Mouse (Mus musculus) bone marrow, adult 2 months (tissue): ENCODE measurements around the gene Tbx2. TPM values are rescaled to one million over a fixed set of nuclear protein-coding genes. Genes with fewer than 3 reads are reported as not detected.
A peak's percentile ranks its signal among the peaks of the same experiment; 100 is the strongest.

ENCODE experiments used
- H3K27ac ChIP-seq: fragments of 200-500 bp; 2 replicates; pipeline ENCODE4 v1.5.1; 2012; ENCODE audit warnings: low read depth, mild to moderate bottlenecking, control low read depth, inconsistent platforms, low read length; ENCODE audit not compliant: control insufficient read depth, poor library complexity, insufficient read depth
- H3K4me1 ChIP-seq: fragments of 200-500 bp; 2 replicates; pipeline ENCODE4 v1.6.1; 2011; ENCODE audit warnings: low read length; ENCODE audit not compliant: control insufficient read depth, insufficient read depth
- H3K4me3 ChIP-seq: fragments of 200-500 bp; replicated peaks from 2 replicates; pipeline ENCODE3; 2011; ENCODE audit warnings: mild to moderate bottlenecking, low read depth, low read length, control low read depth; ENCODE audit not compliant: control insufficient read depth
- CTCF ChIP-seq: fragments of 200-500 bp; IDR thresholded peaks from 2 replicates; pipeline ENCODE4 v1.5.1; 2011; ENCODE audit warnings: low read length, control low read depth; ENCODE audit not compliant: control insufficient read depth, insufficient read depth
- POLR2A ChIP-seq: fragments of 200-500 bp; IDR thresholded peaks from 2 replicates; pipeline ENCODE4 v1.6.1; 2011; ENCODE audit warnings: low read depth, mild to moderate bottlenecking, control low read depth, low read length, borderline replicate concordance; ENCODE audit not compliant: control insufficient read depth
- WGBS: fragments of 180-500 bp; shearing (Covaris S2); methylation state at CpG from one replicate; pipeline ENCODE4 v1.1.7; 2018; 5-methylcytosine and 5-hydroxymethylcytosine counted together
- polyA plus RNA-seq: library from polyadenylated mRNA; stranded (reverse); fragments of >200 nt; gene quantifications from 2 replicates; pipeline ENCODE4 v1.2.4, GENCODE M21; 2011; ENCODE audit warnings: low replicate concordance; ENCODE audit not compliant: missing spikeins, insufficient read depth, insufficient read length

Gene Tbx2
- polyA plus RNA-seq, 1 experiment = 1.6 TPM

DNA sequence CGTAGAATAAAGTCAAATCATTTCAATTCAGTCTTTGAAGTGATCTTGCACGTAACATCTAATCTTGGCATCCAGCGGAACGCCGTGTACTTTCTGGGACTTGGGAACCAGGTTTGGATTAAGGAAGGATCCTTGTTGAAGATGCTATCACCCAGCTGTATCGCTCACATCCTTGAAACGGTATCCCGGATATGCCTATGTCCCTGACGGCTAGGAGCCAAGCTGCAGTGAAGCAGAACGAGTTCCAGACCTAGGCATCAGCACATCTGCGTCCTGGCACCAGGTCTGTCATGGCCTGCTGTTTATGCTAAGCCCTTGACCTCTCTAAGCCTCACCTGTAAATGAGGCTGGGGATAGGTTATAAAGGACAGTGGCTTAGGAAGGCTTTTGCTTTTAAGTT, 32.0 kb upstream of the Tbx2 start:
- 94% methylated on average over 11 of the region's 11 CpGs for WGBS
- H3K4me1 ChIP-seq = no peaks in the 10 kb centered on the region; the same call in 1 of the 2 replicates

DNA sequence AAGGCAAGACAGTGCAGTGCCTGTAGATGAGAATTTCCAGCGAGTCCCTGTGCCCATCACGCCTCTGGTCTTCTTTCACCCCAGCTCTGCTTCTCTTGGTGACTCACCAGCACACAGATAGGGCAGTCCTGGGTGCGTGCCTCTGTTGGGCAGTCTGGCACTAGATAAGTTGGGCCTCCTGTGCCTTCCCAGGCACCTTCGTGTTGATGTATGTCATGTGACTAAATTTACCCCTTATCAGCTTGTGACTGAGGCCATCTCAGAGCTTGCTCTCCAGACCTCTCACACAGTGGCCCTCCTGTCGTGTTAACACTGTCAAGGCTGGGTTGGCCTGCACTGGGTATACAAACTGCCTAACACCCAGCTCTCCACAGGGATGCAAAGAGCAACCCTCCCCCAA, 28.3 kb upstream of the Tbx2 start:
- WGBS = 59% methylated on average over 5 of the region's 5 CpGs
- no peak overlapping the region for H3K4me3 ChIP-seq
- TF ChIP-seq CTCF (no peak), POLR2A (no peak)
- peak overlapping the region; percentile 60 for H3K27ac ChIP-seq
- H3K4me1 ChIP-seq = no peaks in the 10 kb centered on the region; the same call in 1 of the 2 replicates

More for the DNA sequence above, 32.0 kb upstream of the Tbx2 start:
- TF ChIP-seq CTCF (no peak), POLR2A (no peak)
- Histone ChIP-seq H3K4me3 (no peak overlapping the region), H3K27ac (no peak overlapping the region)

DNA sequence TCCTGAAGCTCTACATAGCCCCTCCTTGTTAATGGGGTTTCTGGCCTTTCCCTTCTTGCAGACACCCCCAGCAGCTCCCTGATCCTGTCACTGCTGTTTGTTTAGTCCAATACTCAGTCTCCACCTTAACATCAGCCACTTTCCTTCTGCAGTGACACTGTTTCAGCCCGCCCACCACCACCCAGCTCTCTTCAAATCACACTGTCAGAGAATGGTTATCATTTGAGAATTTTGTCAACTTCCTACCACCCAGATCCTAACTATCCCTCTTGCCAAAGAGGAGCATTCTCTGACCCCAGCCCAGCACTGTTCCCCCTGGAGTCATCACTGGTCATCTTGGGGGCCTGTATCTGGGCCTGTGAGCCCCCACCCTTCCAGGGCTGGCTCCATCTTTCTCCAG, 26.6 kb upstream of the Tbx2 start:
- no peak overlapping the region for H3K27ac ChIP-seq
- TF ChIP-seq POLR2A (no peak), CTCF (no peak)
- WGBS = 56% methylated on average over 1 of the region's 1 CpGs
- H3K4me3 ChIP-seq = no peak overlapping the region
- peaks cover 1% of the 10 kb centered on the region; the same call in 1 of the 2 replicates for H3K4me1 ChIP-seq

DNA sequence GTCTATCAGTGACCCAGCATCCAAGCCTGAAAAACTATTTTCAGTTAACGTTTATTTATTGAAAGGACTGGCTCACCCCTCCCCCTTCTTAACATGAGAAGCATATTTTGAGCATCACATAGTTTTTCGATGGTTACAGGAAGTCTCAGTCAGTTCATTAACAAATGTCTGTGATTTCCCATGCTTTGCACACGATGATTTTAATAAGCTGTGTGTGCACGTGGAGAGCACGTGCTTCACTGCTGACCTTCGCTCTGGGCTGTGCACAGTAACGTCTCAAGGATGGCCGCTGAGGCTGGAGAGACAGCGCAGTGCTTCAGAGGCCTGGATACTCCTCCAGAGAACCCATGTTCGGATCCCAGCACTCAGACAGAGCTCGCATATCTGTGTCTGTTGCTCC, 25.0 kb upstream of the Tbx2 start:
- Histone ChIP-seq H3K4me3 (no peak overlapping the region), H3K27ac (no peak overlapping the region), H3K4me1 (peaks cover 7% of the 10 kb centered on the region)
- TF ChIP-seq POLR2A (no peak), CTCF (no peak)
- 81% methylated on average over 11 of the region's 11 CpGs for WGBS

DNA sequence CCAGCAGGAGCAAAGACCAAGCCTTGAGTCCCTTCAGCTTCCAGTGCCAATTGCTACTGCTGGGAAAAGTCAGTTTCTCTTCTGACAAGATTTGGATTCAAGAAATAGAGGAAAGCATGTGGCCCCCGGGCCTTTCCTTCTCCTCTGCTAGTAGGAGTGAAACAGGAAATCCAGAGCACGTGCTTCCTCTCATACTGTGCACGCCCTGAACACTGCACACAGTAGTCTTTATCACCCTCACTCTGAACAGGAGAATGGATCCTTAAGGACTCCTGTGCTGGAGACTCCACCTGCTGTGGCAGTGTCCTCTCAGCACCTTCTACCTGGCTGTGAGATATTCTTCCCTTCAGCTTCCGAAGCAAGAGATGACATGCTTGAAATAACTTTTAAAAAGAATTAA, 21.1 kb upstream of the Tbx2 start:
- no peak overlapping the region for H3K4me3 ChIP-seq
- no peak for TF ChIP-seq POLR2A
- no peak for TF ChIP-seq CTCF
- WGBS = 23% methylated on average over 4 of the region's 4 CpGs
- H3K27ac ChIP-seq = 0 out of 2 replicates have a peak overlapping the region, but pooled peaks have one; percentile 7
- H3K4me1 ChIP-seq = peaks cover 7% of the 10 kb centered on the region

DNA sequence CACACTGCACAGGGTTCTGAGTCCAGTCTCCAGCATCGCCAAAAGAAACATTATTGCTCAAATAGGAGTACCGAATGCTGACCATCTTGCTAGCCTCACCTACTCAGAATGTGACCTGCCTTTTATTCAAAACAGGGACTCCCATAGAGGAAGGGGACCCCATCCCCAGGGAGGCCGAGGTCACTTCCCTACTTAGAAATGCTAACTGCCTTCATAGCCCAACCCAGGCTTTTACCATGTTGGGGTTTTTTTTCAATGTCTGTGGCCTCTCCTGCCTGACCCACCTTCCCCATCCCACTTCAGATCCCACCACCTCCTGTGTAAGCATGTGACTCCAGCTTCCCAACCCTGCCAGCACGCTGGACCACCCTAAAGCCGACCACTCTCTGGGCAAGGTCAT, 20.7 kb upstream of the Tbx2 start:
- Histone ChIP-seq H3K27ac (no peak overlapping the region), H3K4me1 (peaks cover 7% of the 10 kb centered on the region), H3K4me3 (no peak overlapping the region)
- WGBS = 74% methylated on average over 5 of the region's 5 CpGs
- no peak for TF ChIP-seq POLR2A
- TF ChIP-seq CTCF = no peak

DNA sequence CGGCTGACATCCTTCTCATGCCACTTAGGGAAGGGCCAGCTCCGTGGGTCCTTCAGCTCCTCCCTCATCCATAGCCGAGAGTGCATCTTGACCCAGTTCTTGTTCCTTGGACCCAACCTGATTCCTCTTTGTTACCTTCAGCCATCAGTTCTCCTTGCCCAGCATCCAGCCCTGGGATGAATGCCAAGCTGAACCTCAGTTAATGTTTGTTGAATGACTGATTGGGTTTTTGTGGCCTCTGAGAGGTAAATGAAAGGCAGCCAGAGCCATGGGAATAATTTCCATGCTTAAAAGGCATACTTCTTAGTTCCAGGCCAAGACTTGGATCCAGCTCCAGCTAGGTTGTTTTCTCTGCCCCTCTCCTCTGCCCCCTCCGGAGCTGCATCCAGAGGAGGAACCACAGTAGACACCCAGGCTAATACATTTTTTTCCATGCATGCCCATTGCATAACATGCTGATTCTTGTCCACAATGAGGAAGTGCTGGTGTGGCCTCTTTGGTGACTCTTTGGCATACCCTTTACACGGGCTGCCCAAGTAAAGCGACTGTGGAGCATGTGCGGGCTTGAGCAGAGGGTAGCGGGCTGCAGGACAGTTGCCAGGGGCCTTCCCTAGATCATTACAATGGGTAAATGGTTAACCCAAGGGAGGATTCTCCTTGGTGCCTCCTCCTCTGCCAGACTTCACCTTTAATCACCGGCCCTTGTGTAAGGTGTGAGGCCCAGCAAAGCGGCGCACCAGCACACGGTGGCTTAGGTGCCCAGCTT, 20.0 kb upstream of the Tbx2 start:
- TF ChIP-seq CTCF = no peak
- no peak for TF ChIP-seq POLR2A
- Histone ChIP-seq H3K4me1 (peaks cover 7% of the 10 kb centered on the region), H3K4me3 (no peak overlapping the region), H3K27ac (peak overlapping the region; percentile 55)
- WGBS = 56% methylated on average over 12 of the region's 12 CpGs

DNA sequence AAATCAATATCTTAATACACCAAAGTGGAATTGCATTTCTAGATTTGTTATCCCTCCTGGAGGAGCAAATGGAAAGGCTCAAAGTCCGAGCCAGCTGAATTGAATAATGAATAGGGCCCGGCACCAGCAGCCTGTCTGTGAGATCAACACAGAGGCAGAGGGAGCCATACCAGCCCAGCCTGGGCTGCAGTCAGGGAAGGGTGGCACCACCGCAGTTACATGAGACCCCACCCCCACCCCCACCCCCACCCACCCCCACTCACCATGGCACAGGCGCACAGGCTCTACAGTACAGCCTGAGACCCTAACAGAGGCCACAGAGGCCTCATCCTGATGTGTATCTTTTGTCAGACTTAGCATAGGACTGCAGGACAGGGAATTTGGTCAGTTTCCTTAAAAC, 17.7 kb upstream of the Tbx2 start:
- no peak overlapping the region for H3K27ac ChIP-seq
- WGBS = 82% methylated on average over 4 of the region's 4 CpGs
- no peak for TF ChIP-seq CTCF
- no peak for TF ChIP-seq POLR2A

More for the DNA sequence above, 17.7 kb upstream of the Tbx2 start:
- H3K4me3 ChIP-seq = no peak overlapping the region
- H3K4me1 ChIP-seq = peaks cover 7% of the 10 kb centered on the region
